Mouse (Mus musculus): Measurements from ENCODE around the gene Rbmxl2. TPM values are rescaled to one million over a fixed set of nuclear protein-coding genes. Genes with fewer than 3 reads are reported as not detected.

The Rbmxl2 gene
- polyA plus RNA-seq, 1 experiment: not detected

GRCm38 (mm10) chr7:107237498-107237897, 28.3 kb downstream of the Rbmxl2 start:
- Histone ChIP-seq H3K27ac (ENCODE audit: insufficient read depth, low read depth, low read length) (no peak overlapping the region), H3K4me1 (ENCODE audit: control insufficient read depth, insufficient read depth, low read length) (no peaks in the 10 kb centered on the region), H3K4me3 (ENCODE audit: insufficient read depth, low read depth, low read length) (no peak overlapping the region)
- 59% methylated on average over 3 of the region's 3 CpGs for WGBS
- no peak for TF ChIP-seq POLR2A (IDR thresholded peaks at IDR 0.05; ENCODE audit: insufficient read depth, low read depth, low read length)

GRCm38 (mm10) chr7:107241371-107241883, 32.2 kb downstream of the Rbmxl2 start:
- no peak overlapping the region for H3K4me3 ChIP-seq (ENCODE audit: insufficient read depth, low read depth, low read length)
- no peak overlapping the region for H3K27ac ChIP-seq (ENCODE audit: insufficient read depth, low read depth, low read length)
- WGBS: 74% methylated on average over 5 of the region's 5 CpGs
- TF ChIP-seq POLR2A (IDR thresholded peaks at IDR 0.05; ENCODE audit: insufficient read depth, low read depth, low read length): no peak
- TF ChIP-seq CTCF (IDR thresholded peaks at IDR 0.05; ENCODE audit: insufficient read depth, low read depth, low read length): no peak
- no peaks in the 10 kb centered on the region for H3K4me1 ChIP-seq (ENCODE audit: control insufficient read depth, insufficient read depth, low read length)

- H3K4me1 ChIP-seq (ENCODE audit: control insufficient read depth, insufficient read depth, low read length): no peaks in the 10 kb centered on the region
- TF ChIP-seq POLR2A (IDR thresholded peaks at IDR 0.05; ENCODE audit: insufficient read depth, low read depth, low read length) (no peak), CTCF (IDR thresholded peaks at IDR 0.05; ENCODE audit: insufficient read depth, low read depth, low read length) (no peak)
- WGBS: 62% methylated on average over 5 of the region's 5 CpGs
- no peak overlapping the region for H3K27ac ChIP-seq (ENCODE audit: insufficient read depth, low read depth, low read length)
- H3K4me3 ChIP-seq (ENCODE audit: insufficient read depth, low read depth, low read length): no peak overlapping the region
Observed at GRCm38 (mm10) chr7:107250211-107250985, 41.2 kb downstream of the Rbmxl2 start.

GRCm38 (mm10) chr7:107253355-107253754, 44.1 kb downstream of the Rbmxl2 start:
- WGBS: 92% methylated on average over 3 of the region's 3 CpGs
- TF ChIP-seq CTCF (IDR thresholded peaks at IDR 0.05; ENCODE audit: insufficient read depth, low read depth, low read length): no peak
- no peak for TF ChIP-seq POLR2A (IDR thresholded peaks at IDR 0.05; ENCODE audit: insufficient read depth, low read depth, low read length)
- H3K4me1 ChIP-seq (ENCODE audit: control insufficient read depth, insufficient read depth, low read length): no peaks in the 10 kb centered on the region
- H3K27ac ChIP-seq (ENCODE audit: insufficient read depth, low read depth, low read length): no peak overlapping the region
- no peak overlapping the region for H3K4me3 ChIP-seq (ENCODE audit: insufficient read depth, low read depth, low read length)

DNA sequence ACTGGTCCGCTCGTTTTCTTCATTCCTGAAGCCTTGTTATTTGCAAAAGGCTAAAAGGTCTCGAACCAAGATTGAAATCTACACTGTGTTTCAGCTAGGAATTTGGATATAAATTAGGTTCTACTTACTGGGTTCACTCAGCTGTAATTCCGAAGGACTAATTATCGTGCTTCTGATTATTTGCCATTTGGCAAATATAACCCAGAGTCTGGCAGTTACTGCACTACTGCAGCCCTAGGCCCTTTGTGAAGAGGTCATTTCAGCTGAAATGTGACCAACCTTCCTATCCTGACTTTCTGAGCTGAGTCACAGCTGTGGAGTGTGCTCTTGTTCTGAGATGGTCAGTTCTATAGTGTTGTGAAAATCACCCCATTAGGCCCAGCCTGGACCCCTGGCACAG, 50.7 kb downstream of the Rbmxl2 start:
- Histone ChIP-seq H3K4me1 (ENCODE audit: control insufficient read depth, insufficient read depth, low read length) (no peaks in the 10 kb centered on the region), H3K4me3 (ENCODE audit: insufficient read depth, low read depth, low read length) (no peak overlapping the region), H3K27ac (ENCODE audit: insufficient read depth, low read depth, low read length) (no peak overlapping the region)
- 49% methylated on average over 5 of the region's 5 CpGs for WGBS
- TF ChIP-seq POLR2A (IDR thresholded peaks at IDR 0.05; ENCODE audit: insufficient read depth, low read depth, low read length) (no peak), CTCF (IDR thresholded peaks at IDR 0.05; ENCODE audit: insufficient read depth, low read depth, low read length) (no peak)

Other genes with a start within 250 kb of the Rbmxl2 start
- not detected in 2 replicates for gene Olfr6, start 245.5 kb upstream of the Rbmxl2 start, polyA plus RNA-seq (2012; ENCODE audit: insufficient read depth, insufficient read length, low replicate concordance, missing spikeins)
- gene Olfr711, start 234.0 kb upstream of the Rbmxl2 start, polyA plus RNA-seq (2012; ENCODE audit: insufficient read depth, insufficient read length, low replicate concordance, missing spikeins): not detected in 2 replicates
- not detected in 2 replicates for gene Olfr2, start 203.4 kb upstream of the Rbmxl2 start, polyA plus RNA-seq (2012; ENCODE audit: insufficient read depth, insufficient read length, low replicate concordance, missing spikeins)
- gene Olfr713, start 178.3 kb upstream of the Rbmxl2 start, polyA plus RNA-seq (2012; ENCODE audit: insufficient read depth, insufficient read length, low replicate concordance, missing spikeins): not detected in 2 replicates
- not detected in 2 replicates for gene Olfr714, start 138.5 kb upstream of the Rbmxl2 start, polyA plus RNA-seq (2012; ENCODE audit: insufficient read depth, insufficient read length, low replicate concordance, missing spikeins)
- gene Olfr17, start 116.2 kb upstream of the Rbmxl2 start, polyA plus RNA-seq (2012; ENCODE audit: insufficient read depth, insufficient read length, low replicate concordance, missing spikeins): not detected in 2 replicates
- not detected in 2 replicates for gene Olfr715b, start 99.1 kb upstream of the Rbmxl2 start, polyA plus RNA-seq (2012; ENCODE audit: insufficient read depth, insufficient read length, low replicate concordance, missing spikeins)
- gene Olfr715, start 78.4 kb upstream of the Rbmxl2 start, polyA plus RNA-seq (2012; ENCODE audit: insufficient read depth, insufficient read length, low replicate concordance, missing spikeins): not detected in 2 replicates
- not detected in 2 replicates for gene Olfr716, start 71.1 kb upstream of the Rbmxl2 start, polyA plus RNA-seq (2012; ENCODE audit: insufficient read depth, insufficient read length, low replicate concordance, missing spikeins)
- not detected in 2 replicates for gene Nlrp14, start 42.5 kb upstream of the Rbmxl2 start, polyA plus RNA-seq (2012; ENCODE audit: insufficient read depth, insufficient read length, low replicate concordance, missing spikeins)
- not detected in 2 replicates for gene Syt9, start 161.3 kb downstream of the Rbmxl2 start, polyA plus RNA-seq (2012; ENCODE audit: insufficient read depth, insufficient read length, low replicate concordance, missing spikeins)

Measured in olfactory bulb, adult 2 months (tissue).